Mouse (Mus musculus): ENCODE results near the gene Glrx5. TPM values are rescaled to one million over a fixed set of nuclear protein-coding genes. Genes with fewer than 3 reads are reported as not detected.

The Glrx5 gene
- total RNA-seq, 1 experiment from 2014 or later: 10.9 TPM

DNA sequence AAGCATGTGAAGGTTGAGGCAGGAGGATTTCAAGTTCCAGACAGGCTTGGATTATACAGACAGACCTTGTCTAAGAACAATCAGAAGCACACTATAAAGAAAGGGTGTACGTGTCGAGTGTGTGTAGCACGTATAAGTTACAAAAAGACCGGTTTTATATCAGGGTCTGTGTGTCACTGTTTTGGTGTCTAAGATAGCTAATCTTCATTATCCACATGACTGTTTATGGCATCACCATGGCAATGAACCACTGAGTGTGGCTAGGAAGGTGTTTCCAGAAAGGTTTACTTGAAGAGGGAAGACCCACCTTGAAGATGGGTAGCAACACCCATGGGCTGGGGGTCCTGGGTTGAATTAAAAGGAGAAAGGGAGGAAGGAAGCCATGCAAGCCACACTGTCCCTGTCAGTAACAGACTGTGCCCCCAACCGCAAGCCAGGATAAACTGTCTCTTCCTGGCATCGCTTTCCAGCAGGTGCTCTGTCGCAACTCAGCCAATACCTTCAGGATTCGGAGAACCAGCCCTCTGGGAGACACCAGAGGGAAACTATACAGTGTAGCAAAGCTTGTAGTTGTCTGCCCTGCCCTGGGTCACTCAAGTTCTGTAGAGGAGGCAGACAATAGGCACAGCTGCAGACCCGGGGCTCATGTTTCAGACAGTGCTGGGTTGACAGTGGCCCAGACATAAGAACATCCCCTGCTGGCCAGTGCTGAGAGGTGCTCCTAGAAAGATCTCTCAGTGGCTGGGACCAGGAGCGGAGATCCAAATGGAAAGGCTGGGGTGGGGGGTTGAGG, 30.0 kb upstream of the Glrx5 start:
- ATAC-seq (replicated peaks; ENCODE audit: insufficient number of reproducible peaks, low FRiP score, low TSS enrichment, poor library complexity, severe bottlenecking): no peak

DNA sequence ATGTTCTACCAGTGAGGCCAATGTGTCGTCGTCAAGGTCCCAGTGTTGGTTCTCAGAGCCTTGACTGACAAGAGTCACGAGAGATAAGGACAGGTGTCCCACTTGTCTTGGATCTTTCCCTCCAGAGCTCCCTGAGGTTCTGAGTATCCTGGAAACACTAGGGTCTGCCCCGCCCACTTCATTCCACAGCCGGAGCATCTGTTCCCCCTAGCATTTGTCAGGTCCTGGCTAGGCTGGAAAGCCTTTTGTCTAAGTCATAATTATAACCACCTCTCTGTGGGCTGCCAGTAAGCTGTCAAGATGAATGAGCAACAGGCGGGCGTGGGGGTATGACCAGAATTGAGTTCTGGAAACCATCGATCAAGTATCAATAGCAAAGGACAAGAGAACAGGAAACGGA, 29.3 kb upstream of the Glrx5 start:
- no peak for ATAC-seq (replicated peaks; ENCODE audit: insufficient number of reproducible peaks, low FRiP score, low TSS enrichment, poor library complexity, severe bottlenecking)

DNA sequence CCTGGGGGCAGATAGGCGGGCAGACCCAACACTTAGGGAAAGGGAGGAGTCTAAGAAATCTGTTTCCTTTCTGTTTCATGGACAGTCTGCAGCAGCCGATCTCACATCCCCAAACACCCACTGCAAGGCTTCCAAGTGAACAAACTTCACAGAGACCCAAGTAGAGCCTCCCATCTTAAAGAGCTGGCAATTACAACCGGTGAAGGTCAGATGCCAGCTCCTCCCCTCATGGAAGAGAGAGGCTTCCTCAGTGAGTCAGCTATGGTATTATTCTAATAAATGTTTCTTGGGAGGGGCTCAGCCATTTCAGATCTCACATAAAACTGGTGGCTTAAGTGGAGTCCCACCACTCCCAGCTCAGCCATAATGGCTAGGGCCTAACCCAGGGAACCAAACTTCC, 28.8 kb upstream of the Glrx5 start:
- no peak for ATAC-seq (replicated peaks; ENCODE audit: insufficient number of reproducible peaks, low FRiP score, low TSS enrichment, poor library complexity, severe bottlenecking)

DNA sequence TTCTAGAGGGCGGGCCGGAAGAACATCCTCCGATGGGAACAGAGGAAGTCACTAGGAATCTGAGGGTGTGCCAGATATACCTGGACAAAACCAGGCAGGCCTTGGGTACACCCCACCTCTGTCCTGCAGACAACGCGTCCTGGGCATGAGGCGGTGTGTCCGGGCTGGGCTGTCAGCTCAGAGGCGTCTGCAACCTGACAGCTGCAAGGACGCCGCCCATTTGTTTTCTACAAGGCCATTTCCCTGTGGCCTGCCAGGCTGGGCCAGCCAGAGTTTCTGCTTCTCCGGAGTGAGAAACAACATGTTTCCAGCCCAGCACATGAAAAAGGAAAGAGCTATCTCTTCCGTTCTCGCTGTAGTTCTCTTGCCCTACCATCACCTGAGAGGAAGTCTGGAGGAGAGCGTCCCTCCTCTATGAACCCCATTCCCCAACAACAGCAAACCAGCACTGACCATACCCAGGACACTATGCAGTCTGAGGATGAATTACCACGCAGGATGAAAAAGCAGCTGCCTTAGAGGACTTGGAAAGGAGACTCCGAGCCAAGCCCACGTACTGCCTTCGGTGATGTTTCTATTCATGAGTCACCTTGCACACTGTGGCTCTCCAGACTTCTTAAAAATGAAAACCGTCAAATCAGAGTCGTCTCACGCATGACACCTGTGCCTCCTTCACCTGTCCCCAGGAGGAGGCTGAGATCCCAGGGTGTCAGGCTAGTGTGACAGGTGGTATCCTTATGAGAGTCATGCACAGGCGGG, 27.4 kb upstream of the Glrx5 start:
- no peak for ATAC-seq (replicated peaks; ENCODE audit: insufficient number of reproducible peaks, low FRiP score, low TSS enrichment, poor library complexity, severe bottlenecking)

DNA sequence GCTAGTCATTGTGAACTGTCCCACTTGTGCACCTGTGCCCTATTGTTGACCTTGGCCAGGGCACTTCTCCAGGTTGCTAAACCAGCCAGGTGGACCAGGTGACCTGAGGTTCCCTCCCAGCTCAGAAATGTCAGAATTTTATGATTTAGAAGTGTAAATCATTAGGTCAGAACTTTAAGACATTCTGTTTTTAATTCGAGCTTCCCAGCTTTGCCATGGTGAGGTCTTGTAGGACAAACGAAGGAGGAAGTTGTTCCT, 26.8 kb upstream of the Glrx5 start:
- no peak for ATAC-seq (replicated peaks; ENCODE audit: insufficient number of reproducible peaks, low FRiP score, low TSS enrichment, poor library complexity, severe bottlenecking)

DNA sequence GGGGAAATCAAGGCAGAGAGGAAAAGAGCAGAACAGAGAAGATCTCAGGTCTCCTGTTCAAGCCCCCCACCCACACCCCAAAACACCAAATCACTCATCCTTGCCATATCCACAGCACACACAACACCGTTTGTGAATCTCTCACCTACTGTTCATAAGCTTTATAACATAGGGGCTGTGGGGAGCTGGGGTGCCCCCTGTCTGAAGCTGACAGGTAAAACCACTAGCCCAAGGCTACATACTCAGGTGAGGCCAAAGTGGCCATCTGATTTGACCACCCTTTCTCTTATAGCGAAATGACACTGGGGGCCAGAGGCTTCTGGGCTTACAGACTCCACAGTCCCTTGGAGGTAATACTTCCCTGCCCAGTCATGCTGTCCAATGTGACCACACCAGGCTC, 24.3 kb upstream of the Glrx5 start:
- no peak for ATAC-seq (replicated peaks; ENCODE audit: insufficient number of reproducible peaks, low FRiP score, low TSS enrichment, poor library complexity, severe bottlenecking)

DNA sequence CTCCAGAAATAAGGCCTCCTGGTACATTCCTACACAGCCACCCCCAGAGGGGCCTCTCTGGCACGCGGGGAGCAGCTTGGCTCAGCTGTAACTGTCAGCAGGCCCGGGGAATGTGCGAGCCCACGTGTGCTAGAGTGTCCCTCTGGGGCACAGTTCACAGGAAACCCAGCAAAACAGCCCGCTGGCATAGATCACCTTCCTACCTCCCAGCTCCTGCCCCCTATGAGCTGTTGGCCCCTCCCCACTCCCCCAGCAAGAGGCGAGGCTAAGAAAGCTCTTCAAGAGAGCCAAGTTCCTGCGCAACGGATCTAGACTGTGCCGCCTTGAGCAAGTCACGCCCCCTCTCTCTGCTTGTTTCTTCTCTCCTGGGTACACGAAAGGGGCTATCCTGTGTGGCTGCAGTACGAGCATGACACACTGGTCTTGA, 23.7 kb upstream of the Glrx5 start:
- ATAC-seq (replicated peaks; ENCODE audit: insufficient number of reproducible peaks, low FRiP score, low TSS enrichment, poor library complexity, severe bottlenecking): 0 out of 2 replicates have a peak, but pooled peaks have one; percentile 19

DNA sequence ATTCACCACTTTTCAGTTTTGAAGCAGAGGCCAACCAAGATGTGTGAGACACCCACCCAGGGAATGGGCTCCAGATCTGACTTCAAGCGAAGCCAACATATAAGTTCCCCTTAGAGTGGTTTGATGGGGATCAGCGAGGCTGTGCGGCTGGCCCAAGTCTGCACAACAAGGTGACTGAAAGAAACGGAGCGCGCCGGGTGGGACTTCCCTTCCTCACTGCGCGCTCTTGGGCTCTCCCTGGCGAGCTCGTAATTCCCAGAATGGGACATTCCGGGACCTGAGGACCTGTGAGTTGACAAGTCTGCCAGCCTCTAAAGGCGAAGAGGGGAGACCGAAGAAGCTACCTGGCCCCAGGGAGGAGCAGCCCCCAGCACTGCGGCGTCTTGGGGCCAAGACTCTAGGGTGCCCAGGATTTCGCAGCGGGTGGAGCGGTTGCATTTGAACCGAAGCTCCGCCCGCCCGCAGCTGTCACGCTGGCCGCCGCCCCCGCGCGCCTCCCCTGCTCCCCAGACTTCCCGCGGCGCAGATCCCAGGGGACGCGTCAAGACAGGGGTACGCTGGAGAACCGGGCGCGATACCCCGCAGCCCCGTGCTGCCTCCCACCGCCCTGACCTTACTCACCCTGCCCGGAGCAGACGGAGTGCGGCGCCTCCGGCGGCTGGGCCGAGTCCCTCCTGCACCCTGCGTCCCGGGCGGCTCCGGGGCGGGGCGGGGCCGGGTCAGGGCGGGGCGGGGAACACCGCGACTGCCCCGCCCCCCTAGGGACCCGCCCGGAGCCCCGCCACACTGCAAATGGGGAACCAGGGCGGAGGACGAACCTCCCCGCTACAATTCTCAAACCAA, 22.9 kb upstream of the Glrx5 start, which contains the start of gene Syne3:
Syne3 (minus strand) TSS at position 440 of the 843 bp plus-strand sequence.
- peak; percentile 15 for ATAC-seq (replicated peaks; ENCODE audit: insufficient number of reproducible peaks, low FRiP score, low TSS enrichment, poor library complexity, severe bottlenecking)

DNA sequence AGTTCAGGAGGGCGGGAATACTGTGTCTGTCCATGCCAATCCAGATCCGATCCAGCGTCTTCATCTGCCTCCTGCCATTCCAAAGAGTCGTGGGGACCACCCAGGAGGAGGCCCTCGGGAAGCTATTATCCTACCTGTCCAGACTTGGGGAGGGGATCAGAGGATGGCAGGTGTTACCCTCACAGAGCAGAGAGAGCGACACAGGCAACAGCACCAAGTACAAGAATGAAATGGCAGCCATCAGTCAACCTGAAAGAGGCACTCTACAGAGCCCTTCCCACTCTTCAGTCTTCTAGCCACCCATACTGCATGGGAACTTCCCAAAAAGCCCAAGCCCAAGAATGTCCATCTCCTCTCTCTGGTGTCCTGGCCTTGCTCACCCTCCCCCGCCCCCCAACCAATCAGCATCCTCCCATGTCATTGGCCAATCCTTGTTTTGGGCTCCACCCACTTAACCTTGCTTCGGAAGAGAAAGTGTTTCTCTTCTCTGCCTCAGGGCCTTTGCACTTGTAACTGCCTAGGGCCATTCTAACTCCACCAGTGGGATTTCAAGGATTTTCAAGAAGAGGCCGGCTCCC, 22.2 kb upstream of the Glrx5 start:
- no peak for ATAC-seq (replicated peaks; ENCODE audit: insufficient number of reproducible peaks, low FRiP score, low TSS enrichment, poor library complexity, severe bottlenecking)

DNA sequence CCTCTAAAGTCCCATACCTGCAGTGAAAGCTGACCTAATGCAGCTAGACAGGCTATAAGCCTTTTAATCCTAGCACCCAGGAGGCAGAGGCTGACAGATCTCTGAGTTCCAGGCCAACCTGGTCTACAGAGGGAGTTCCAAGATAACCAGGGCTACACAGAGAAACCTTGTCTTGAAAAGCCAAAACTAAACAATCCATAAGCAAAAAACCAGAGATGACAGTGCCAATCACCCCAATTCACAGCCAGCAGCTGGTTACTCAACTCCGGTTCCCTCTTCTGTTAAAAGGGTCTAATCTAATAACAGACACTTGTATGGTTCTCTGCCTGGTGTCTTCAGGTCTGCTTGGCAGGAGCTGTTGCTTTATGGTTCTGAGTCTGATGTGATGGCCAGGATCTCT, 20.9 kb upstream of the Glrx5 start:
- ATAC-seq (replicated peaks; ENCODE audit: insufficient number of reproducible peaks, low FRiP score, low TSS enrichment, poor library complexity, severe bottlenecking): no peak

DNA sequence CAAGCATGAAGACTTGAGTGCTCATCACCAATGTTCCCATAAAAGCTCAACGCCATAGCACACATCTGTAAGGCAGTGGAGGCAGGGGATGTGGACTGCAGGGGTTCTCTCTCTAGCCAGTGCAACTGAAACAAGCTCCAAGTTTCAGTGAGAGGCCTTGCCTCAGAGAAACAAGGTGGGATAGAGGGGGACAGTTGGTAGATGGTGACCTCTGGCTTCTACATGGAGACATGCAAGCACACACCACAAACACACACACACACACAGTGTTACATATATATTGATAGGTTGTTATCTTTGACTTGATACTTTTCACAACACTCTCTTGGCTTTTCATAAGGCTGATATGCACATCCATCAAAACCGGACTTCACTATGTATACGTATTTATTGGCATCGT, 20.2 kb upstream of the Glrx5 start:
- ATAC-seq (replicated peaks; ENCODE audit: insufficient number of reproducible peaks, low FRiP score, low TSS enrichment, poor library complexity, severe bottlenecking): no peak

DNA sequence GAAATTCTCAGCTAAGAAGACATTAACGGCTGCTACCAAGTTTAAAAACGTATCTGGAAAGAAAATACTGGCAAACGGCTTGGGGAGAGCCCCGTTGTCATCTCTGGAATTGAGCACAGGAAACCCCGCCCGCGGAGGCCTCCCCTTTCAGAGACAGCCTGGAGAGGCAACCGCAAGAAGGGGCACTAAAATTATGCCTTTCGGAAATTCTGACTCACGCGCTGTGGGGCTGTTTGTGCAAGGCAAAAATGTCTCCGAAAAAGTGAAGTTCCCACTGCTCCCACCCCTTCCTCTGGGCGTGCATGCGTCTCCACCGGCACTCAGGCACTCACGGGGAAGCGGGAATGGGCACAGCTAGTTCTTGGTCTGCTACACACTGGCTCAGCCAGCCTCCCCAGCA, 19.4 kb upstream of the Glrx5 start:
- peak; percentile 59 for ATAC-seq (replicated peaks; ENCODE audit: insufficient number of reproducible peaks, low FRiP score, low TSS enrichment, poor library complexity, severe bottlenecking)

DNA sequence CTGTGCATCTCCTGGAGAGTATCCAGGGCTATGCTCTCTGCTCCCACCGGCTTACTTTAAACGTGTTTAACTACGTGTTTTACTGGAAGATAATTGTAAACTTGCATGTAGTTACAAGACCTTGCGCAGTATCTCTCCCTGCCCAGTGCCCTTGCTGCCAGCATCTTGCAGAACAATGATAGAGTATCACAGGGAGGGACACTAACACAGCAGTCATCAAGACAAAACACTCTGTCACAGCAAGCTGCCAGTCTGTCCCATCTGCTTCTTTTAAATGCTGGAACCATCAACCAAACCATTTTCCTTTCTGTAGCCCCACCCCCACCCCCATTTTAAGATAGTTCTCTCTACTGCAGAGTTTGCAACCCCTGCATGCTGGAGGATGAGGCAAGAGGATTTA, 16.3 kb upstream of the Glrx5 start:
- ATAC-seq (replicated peaks; ENCODE audit: insufficient number of reproducible peaks, low FRiP score, low TSS enrichment, poor library complexity, severe bottlenecking): no peak

DNA sequence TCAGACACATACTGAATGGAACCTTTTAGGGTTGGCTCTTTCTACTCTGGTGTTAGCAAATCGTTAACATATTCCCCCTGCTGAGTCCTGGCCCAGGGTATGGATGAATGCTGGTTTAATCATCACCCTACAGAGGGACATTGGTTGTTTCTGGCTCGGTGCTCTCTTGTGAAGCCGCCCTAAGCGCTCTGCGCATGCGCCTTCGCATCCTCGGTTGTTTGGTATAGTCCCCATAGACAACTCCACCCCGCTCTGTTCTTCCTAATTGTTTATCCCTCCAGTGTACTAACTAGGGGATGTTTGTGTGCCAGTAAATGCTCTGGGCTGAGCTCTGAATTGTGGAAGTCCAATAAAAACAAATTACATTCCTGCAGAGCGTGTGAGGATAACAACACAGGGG, 15.8 kb upstream of the Glrx5 start:
- ATAC-seq (replicated peaks; ENCODE audit: insufficient number of reproducible peaks, low FRiP score, low TSS enrichment, poor library complexity, severe bottlenecking): no peak

DNA sequence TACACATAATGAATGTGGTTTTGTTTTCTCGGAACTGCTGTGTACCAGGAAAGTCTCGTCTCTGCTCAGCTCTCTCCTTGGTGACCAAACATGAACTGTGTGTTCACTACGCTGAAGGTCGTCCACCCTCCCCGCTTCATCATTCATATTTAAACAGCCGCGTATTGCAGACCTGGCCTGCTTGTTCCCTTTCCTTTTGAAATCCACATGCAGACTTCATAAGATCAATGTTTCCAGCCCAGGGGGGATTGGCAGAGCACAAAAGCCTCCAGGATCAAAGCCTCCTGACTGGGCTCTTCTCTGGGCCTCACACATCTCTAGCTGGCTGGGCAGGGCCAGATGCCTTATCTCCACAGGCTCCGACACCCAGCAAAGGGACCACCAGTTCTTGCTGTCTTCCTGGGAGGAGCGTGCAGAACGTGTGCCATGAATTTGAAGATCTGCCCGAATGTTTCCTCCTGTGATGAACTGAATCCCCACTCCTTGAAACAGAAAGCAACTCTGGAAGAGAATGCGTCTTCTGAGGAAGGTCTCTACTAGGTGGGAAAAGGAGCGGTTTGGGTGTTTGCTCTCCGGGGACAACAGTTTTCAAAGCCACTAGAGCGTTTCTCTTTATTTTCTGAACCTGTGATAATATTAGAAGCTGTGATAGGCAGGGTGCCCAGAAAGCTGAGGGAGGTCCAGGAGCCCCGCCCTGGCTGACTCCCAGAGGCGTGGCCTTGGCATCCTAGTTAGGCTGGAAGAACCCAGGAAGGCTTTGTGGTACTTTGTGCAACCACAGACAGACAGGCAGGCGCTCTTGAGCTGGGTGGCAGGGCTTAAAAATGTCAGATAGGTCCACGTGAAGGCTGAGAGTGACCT, 12.9 kb upstream of the Glrx5 start:
- ATAC-seq (replicated peaks; ENCODE audit: insufficient number of reproducible peaks, low FRiP score, low TSS enrichment, poor library complexity, severe bottlenecking): 0 out of 2 replicates have a peak, but pooled peaks have one; percentile 33

DNA sequence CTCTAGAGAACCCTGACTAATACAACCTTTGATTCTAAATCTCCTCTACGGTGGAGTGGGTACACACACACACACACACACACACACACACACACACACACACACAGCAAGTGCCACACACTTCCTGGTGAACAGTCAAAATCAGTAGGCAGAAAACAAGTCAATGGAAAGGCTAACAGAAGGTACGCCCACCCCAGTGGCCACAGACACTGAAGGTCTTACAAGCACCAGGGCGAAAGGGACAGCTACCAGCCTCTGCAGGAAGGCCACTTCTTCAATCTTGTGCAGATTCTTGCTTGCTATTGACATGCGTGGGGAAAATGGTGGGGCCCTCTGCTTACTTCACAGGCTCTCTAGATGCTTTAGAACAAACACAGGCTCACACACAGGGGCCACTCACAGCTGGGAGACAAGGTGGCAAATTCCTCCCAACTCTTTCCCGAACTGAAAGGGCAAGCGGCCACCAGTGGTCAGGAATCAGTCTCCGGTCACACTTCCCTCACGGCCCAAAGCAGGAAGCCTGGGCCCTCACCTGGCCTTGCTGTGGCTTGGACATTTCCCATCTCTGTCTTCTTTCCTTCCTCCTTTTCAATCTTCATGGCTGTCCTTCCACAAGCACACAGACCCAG, 10.9 kb upstream of the Glrx5 start:
- ATAC-seq (replicated peaks; ENCODE audit: insufficient number of reproducible peaks, low FRiP score, low TSS enrichment, poor library complexity, severe bottlenecking): no peak

DNA sequence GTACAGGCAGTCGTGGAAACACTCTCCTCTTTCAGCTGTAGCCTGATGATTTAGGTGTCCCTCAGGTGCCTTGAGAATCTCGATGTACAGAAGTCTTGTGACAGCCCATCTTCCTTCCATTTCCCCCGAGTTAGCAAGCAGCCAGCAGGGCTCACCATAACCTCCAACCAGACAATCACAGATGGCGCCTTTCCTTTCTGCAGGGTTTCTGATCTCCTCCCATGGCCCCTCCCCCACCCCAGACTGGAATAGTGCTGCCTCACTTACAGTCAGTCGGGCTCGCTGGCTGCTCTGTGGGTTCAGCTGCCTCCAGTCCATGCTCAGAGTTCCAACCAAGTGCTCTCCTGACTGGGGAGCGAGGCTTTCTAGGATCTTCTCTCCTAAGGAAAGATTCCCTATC, 10.3 kb upstream of the Glrx5 start:
- ATAC-seq (replicated peaks; ENCODE audit: insufficient number of reproducible peaks, low FRiP score, low TSS enrichment, poor library complexity, severe bottlenecking): no peak

DNA sequence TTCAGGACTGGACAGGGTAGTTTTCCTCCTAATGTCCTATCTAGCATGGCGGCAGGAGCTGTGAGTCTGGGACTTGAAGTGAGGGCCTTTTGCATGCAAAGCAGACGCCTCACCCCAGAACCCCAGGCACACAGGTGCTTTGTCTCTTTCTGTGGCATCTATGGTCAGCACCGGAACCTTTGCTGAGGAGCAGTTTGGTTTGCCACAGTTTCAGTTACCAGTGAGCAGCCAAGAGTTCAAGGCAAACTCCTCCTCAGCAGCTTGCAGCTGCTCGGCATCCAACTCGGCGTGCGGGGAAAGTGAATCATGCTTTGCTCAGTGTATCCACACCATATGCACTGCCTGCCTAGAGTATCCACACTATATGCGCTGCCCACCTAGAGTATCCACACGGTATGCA, 9.7 kb upstream of the Glrx5 start:
- ATAC-seq (replicated peaks; ENCODE audit: insufficient number of reproducible peaks, low FRiP score, low TSS enrichment, poor library complexity, severe bottlenecking): no peak

Measured in monocyte, adult 5-6 weeks (primary cell).